Mouse (Mus musculus) ovary, postnatal 10 days (tissue): Measurements from ENCODE around the gene Stx18.

Experiments
- DNase-seq: peaks from one replicate; pipeline ENCODE4 v3.0.0; 2022; ENCODE audit warnings: low spot score

Stx18 gene

GRCm38 (mm10) chr5:38038710-38039592, at the start of gene Stx18:
Stx18 (plus strand) TSS chr5:38038742.
- DNase-seq: peak; percentile 76

- DNase-seq: no peak
Observed at GRCm38 (mm10) chr5:37992346-37992745, 46.2 kb upstream of the Stx18 start.

DNA sequence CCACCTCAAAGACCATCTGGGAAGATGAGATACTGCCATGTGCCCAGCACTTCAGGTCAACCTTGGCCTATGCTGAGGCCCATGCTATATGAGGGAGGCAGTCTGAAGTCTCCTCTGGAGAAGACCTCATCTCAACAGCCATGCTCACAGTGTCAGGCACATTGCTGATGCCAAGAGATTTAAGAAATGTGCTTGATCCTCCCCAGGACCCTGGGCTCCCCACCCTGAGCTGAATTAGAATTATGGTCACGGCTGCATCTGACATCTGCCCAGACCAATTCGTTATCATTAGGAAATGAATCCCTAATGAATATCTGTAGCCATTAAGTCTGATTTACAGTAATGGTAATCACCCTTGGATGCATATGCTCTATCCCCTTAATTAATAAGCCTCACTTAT, 39.7 kb upstream of the Stx18 start:
- DNase-seq: no peak

- no peak for DNase-seq
Observed at GRCm38 (mm10) chr5:38002573-38002972, 36.0 kb upstream of the Stx18 start.

GRCm38 (mm10) chr5:38004746-38005145, 33.8 kb upstream of the Stx18 start:
- DNase-seq: no peak

- no peak for DNase-seq
Observed at GRCm38 (mm10) chr5:38006415-38007347, 31.9 kb upstream of the Stx18 start.

- DNase-seq: no peak
Observed at GRCm38 (mm10) chr5:38009071-38009470, 29.5 kb upstream of the Stx18 start.

GRCm38 (mm10) chr5:38014916-38015315, 23.6 kb upstream of the Stx18 start:
- DNase-seq: no peak

DNA sequence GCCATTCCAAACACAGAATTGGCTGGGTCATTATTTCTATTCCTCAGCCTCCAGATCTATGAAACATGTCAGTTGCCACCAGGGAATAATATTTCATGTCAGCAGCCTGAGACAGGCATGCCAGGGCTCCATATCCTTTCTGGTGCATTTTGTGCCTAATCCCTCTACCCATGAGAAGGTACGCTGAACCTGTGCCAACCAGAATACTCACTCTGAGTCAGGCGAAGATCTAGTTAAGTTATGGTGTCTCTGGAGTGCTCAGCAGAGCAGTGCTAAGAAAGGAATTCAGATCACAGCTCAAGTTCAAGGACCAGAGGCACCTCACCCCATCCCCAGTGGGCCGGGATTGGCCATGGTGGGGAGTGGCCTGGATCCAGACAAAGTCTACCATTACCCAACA, 21.6 kb upstream of the Stx18 start:
- DNase-seq: no peak

DNA sequence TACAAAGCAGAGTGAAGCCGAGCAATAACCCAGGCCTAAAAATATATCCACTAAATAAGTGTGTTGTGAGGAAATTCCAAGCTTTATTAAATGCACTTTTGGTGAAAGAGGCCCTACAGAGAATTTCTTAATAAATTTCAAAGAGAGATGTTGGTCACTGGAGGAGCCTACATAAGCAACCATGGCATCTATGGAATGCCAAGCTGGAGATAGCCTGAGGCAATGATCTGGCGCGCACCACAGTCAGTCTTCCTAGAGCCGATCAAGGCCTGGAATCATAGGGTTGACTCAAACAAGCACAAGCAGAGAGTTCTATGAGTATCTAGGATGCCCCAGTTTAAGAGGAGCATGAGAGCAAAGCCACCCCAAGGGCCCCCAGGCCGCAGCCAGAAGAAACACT, 10.9 kb upstream of the Stx18 start:
- DNase-seq: no peak

DNA sequence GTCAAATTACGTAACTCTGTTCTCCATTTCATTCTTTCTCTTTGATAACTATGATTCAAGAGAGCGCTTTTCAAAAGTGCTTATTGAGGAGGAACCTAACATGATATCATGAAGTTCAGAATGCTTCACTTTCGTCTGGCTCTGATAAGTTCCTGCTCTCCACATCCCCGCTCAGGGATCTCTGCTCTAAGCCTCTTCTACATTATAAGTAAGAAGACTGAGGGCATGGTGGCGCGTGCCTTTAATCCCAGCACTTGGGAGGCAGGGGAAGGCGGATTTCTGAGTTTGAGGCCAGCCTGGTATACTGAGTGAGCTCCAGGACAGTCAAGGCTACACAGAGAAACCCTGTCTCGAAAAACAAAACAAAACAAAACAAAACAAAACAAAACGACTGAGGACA, 268 bp upstream of the Stx18 start:
- no peak for DNase-seq

- DNase-seq: no peak
Observed at GRCm38 (mm10) chr5:38039796-38040195, 1.3 kb downstream of the Stx18 start.

DNA sequence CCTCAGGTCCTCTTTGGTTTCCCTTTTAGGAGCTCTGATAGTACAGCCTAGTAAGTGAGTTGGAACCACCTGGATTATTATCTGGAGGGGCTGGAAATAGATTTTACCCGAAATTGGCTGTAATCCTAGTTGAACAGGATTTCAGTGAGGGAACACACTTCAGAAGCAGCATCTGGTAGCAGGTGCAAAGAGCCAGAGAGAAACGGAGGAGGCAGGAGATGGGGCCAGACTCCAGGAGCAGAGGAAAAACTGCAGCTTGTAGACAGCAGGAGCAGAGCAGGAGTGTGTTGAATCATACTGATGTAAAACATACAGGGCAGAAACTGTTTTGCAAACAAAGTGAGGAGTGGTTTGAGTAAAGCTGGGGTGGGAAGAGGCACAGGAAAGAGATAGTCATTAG, 6.4 kb downstream of the Stx18 start:
- no peak for DNase-seq

DNA sequence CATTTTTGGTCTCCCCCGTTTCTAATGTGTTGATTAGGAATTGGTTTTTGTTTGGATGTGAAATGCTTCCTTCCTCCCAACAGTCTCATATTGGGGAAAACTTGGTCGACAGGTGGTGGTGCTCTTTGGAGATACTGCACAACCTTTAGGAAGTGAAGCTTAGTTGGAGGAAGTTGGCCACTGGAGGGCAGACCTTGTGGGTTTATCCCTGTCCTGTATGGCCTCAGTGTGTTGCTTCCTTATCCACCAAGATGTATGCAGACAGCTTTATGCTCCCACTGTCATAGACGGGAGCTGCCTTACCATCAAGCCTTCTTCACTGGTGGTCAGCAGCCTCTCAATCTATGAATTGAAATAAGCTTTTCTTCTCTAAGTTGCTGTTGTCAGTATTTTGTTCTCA, 9.6 kb downstream of the Stx18 start:
- no peak for DNase-seq

DNA sequence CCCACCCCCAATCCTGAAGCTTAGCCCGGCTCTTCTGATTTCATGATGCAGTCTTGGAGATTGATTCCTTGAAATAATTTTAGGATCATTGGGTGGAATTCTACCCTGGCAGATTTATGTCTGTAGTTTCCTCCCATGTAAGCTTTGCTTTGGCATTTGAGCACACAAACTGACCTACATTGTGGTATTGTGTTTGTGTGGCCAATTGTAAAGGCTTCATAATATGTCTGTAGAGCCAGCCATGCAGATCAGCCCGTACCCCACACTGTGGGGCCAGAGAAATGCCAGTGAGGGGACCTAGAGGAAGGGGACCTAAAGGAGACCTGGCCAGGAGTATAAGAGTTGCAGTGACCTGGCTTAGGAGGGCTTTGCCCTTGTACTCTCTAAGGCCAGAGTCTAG, 22.5 kb downstream of the Stx18 start:
- DNase-seq: no peak

GRCm38 (mm10) chr5:38062709-38063108, 24.2 kb downstream of the Stx18 start:
- no peak for DNase-seq

DNA sequence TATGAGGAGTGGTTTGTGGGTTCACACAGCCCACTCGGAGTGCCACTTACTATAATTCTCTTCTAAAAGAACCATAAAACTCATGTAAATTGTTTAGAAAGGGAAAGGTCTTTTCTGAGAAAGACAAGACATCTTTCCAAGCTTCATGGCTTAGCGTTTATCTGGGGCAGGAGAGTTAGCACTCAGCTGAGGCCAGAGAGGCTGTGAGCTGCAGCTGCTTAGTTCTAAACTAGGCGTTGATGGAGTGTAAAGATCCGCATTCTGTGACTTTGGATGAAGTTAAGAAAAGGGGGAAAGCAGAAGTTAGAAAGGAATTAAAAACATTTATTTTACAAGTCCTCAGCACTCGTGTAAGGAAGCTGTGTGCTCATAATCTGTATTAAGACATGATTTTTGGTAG, 24.8 kb downstream of the Stx18 start:
- no peak for DNase-seq

DNA sequence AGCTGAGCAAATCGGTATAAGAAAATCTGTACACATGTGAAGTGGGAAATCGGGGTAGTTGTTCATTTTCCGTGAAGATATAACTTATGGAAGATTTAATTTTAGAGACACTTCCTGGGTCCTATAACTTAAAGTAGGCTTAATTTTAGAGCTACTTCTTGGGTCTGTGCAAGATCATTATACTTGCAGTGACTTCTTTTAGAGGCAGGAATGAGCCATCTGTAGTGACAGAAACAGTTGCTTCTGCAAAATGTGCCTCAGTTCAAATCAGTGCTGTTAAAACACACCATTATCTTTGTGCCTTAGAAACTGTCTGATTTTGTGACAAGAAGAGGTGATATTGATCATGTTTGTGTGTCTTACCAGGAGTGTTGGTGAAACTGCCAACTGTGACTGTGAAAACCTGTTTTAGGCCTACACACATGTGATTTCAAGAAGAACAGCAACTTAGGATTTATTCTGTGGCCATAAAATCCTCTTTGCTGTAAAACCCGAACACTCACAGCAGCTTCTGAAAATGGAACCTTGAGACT, 25.6 kb downstream of the Stx18 start:
- no peak for DNase-seq

GRCm38 (mm10) chr5:38064701-38065100, 26.2 kb downstream of the Stx18 start:
- DNase-seq: no peak

- no peak for DNase-seq
Observed at GRCm38 (mm10) chr5:38065454-38065853, 26.9 kb downstream of the Stx18 start.

- DNase-seq: no peak
Observed at GRCm38 (mm10) chr5:38066606-38067005, 28.1 kb downstream of the Stx18 start.

DNA sequence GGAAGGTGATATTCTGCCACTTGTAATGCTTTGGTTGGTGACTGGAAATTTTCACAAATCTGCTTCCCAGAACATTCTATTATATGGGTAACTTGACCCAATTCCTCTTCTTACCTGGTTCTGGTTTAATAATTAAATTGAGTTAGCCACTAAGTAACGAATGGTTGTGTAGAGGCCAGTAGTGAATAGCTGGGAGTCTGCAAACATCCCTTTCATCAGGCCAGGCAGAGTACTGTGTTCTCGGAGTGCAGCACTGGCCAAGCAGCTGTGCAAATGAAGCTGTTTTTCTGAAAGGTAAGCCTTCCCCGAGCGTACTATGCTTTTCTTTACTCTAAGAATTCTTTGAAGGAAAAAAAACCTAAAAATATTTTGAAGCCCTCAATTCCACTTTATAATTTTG, 37.8 kb downstream of the Stx18 start:
- DNase-seq: no peak

DNA sequence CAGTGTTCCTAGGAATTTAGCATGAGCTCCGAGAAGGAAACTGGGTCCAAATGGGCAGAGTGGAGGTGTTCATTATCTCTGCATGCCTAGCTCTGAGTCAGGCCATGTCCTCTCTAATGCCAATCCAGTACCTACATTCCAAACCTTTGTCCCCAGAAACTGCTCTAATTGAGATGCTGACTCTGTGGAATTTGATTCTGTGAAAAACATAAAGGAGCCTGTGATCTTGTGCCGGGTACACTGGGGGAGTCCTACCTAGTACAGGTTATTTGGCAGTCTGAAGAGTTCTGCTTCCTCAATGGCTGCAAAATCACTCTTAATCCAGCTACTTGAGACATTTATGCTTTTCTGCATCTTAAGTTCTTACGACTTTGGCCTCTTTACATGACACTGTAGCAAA, 40.0 kb downstream of the Stx18 start:
- DNase-seq: no peak
